Mouse (Mus musculus): ENCODE measurements around the gene Tmem174.

The Tmem174 gene

DNA sequence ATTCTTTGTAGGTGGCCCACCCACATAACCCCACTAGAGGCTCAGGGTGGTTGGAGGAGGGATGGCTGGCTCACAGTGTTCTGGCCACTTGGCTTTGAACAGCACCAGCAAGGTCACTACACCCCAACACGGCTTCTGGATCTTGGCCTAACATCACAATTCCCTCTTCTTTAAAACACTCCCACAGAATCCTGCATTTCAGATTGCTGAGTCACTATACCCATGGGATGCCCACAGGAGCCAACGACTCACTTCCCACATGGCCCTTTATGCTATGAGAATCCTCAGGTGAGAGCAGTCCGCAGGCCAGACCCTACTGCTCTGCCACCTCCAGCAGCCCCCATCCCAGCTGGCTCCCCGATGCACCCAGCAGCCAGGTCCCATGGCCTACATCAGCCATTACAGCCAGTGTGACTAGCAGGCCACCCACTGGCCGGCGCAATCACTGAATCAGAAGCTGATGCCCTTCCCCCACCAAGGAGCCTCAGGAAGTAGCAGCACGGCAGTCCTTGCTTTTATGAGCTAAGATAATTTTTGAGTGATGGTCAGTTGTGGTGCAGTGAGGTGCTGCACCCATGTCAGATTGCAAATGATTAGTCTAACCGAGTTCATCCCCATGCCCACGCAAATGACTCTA lies 4.8 kb downstream of the Tmem174 start:
- no peak for DNase-seq

- no peak for DNase-seq
These were observed 5.9 kb downstream of the Tmem174 start for GRCm38 (mm10) chr13:98631105-98631838.

DNA sequence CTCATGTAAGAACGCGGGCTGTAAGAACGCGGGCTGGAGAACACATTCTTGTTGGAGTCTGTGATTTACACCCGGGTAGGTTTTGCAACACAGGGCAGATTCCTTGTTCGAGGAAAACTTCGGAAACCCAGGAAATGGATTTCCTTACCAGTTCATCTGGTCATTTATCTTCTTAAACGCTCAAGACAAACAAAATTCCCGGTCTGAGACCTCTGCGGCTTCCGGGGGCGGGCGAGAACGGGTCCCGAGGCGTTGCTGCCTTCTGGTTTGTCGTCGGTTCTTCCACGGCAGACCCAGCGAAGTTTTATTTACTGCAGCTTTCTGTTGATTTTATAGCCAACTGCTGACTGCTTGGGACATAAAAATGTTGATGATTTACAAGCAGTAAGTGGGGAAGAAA lies 10.5 kb downstream of the Tmem174 start:
- DNase-seq, result peak; percentile 12 to 44

DNA sequence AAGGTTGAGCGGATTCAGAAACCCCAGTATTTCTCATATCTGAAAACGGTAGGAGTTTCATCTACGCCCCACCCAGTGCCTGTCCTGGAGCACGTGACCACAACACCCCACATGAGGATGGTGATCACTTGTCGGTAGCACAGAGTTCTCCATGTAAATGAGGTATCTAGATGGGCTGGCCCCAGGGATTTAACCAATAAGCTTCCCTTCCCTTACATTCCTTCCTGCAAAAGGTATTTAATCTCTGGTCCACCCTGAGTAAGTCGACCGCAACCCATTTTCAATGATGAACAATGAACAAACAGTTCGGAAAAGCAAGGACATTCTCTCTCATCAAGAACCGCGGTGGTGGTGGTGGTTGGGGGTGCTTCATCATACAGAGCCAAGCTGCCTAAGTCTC lies 12.7 kb downstream of the Tmem174 start:
- no peak for DNase-seq

DNA sequence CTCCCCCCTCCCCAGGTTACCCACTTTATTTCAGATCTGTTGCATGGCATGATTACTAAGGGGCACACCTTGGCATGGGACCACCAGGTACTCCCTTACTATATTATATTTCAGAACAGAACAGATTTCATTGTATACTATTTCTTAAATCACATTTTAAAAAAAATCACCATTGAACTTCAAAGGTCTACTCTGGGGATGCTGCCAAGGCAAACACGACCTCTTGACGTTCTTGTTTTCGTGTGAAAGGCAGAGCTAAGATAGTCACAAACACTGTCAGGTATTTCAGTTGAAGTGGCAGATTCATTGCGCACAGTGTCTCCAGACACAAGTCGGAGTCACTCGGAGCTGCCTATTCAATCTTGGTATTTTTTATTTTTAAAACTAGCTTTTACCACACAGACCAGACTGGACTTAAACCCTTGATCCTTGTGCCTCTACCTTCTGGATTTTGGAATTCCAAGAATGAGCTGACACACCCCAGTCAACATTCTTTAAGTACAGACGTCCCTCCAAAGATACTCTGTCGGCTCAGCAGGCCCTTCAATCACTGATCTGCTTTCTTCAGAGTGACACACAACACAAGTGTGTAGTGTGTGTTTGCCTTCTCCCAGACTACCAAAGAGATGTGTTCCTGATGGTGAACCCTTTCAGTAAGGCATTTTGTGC lies 14.2 kb downstream of the Tmem174 start:
- DNase-seq, result no peak

DNA sequence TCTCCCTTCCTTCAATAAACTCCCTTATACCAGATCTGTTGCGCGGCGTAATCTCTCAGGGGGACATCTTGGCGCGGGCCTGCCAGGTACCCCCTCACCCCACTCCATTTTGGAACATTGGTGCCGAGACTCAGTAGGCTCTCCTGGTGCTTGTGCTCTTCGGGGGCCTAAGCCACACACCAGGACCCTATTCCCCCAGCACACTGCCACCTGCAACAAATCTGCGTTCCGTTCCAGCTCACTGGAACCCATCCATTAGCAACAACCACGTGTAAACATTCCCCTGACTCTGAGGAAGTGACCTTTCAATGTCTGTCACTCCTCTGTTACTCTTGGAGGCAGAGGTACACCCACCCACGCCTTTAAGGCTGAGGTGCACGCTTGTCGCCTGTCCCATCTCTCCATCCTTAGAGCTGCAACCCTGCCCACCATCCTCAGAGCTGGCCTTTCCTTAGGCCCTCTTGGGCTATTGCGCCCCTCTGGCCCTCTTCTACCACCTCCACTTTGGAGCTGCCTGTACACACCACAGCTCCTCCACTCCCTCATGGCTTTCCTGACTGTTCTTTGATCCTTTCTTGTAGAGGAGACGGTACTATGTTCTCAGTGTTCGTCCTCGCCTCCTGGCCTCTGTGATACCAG lies 19.7 kb downstream of the Tmem174 start:
- no peak for DNase-seq

- no peak for DNase-seq
These were observed 29.2 kb downstream of the Tmem174 start for GRCm38 (mm10) chr13:98607885-98608477.

DNA sequence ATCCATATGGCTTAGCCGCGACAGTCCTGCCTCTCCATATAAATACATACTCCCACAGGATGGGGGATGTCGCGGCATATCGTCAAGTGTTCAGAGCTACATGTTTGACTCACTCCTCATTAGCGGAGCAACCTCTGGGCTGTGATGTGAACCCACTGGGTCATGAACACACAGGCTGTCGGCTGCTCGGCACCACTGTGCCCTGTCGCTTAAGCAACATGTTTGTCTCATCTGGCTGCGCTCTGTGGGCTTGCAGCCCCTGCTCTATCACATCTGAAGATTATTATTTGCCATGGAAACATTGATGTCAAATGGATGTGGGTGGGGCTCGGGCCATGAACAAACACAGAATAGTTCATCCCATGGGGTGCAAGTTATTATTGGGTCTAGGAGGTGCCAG lies 33.4 kb downstream of the Tmem174 start:
- DNase-seq, result no peak

- DNase-seq, result peak; percentile 32 to 54
These were observed 40.5 kb downstream of the Tmem174 start for GRCm38 (mm10) chr13:98596746-98597145.

GRCm38 (mm10) chr13:98594726-98595141 lies 42.5 kb downstream of the Tmem174 start:
- DNase-seq, result no peak

DNA sequence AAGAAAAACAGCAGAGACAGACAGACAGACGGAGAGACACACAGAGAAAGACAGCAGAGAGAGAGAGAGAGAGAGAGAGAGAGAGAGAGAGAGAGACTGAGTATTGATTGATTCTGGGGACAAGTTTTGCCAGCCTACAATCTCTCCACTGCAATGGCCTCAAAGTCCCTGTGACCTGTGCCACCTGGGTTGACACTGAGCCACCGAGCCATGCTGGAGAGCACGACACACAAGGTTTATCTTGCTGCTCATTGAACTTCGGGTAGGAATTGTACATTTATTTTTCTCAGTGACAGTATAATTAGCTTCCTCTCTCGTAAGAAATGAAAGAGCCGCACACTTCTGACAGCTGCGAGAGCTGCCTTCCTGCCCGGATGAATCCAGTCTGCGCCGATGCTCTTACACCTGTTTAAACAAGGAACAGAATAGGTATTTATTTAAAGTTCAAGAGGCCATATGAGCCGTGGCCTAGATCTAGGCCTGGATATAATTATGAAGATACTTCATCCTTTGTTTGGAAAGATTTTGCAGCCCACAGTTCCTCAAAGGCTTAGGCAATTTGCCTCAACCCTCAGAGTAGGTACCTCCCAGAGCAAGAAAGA lies 43.2 kb downstream of the Tmem174 start:
- DNase-seq, result no peak

GRCm38 (mm10) chr13:98591406-98591805 lies 45.8 kb downstream of the Tmem174 start:
- no peak for DNase-seq

DNA sequence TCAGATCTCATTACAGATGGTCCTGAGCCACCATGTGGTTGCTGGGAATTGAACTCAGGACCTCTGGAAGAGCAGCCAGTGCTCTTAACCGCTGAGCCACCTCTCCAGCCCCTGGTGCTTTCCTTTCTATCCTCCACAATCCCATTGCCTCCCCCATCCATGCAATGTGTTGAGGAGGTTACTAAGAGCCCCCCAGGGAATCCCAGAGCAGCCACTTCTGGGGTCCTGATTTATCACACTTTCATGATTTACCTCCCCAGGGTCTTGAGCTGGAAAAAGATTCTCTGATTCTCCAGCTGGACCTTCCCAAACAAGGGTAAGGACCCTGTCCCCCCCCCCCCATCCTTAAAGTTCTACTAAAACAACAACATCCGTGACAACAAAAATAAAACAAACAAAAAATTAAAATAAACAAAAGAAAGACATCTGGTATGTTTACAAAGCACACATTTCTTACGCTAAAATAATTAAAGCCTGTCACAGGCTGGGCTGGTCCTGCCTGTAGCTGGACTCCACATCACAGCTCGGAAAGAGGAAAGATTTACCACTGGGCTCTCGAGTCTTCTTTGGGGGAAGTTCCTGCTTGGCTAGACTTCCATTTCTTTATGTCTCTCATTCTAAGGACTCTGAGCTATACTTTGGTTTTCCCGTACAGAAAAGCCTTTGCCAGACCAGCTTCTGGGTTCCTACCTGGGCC lies 46.4 kb downstream of the Tmem174 start:
- no peak for DNase-seq

- no peak for DNase-seq
These were observed 47.6 kb downstream of the Tmem174 start for GRCm38 (mm10) chr13:98589572-98589971.

DNA sequence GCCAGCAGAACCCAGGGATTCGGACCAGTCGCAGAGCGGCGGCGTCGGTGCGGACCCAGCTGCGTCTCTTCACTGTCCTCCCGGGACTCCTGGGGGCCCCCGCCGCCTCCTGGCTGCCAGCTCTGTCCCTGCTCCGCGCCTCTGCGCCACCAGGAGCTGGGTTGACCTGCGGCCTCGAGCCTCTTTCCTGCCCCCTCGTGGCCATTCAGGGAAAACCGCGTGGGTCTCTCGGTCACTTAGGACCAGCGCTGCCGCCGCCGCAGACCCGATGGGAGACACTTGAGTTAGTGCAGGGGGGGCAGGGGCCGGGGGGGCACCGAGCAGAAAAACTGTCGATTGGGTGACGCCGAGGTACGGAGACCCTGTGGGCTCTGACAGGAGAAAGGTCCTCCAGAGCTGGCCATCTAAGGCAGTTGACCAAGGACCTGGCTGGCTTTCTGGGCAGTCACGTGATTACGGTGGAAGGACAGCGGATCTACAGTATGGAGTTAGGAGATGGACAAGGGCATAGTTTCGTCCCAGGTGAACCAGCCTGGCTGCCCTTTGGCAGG lies 48.2 kb downstream of the Tmem174 start:
- peak; percentile 85 to 87 for DNase-seq

- no peak for DNase-seq
These were observed 48.7 kb downstream of the Tmem174 start for GRCm38 (mm10) chr13:98588480-98588879.

DNA sequence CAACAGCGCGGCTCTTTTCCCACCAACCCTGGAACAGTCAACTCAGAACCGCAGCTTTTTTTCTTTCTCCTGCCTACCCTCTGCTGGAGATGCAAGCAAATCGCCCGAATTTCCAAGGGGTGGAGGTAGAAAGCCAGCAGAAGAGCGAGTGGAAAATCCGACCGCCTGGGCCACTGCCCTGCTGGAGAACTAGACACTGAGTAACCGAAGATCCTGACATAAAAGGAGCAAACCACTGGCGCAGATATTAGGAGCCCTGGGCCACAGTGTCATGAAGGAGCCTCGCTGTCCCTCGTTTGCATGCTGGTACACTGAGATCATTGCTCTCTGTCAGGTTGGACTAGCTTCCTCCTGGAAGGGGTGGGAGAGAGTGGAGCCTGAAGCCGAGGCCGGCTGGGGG lies 49.6 kb downstream of the Tmem174 start:
- DNase-seq, result no peak

- no peak for DNase-seq
These were observed 50.2 kb downstream of the Tmem174 start for GRCm38 (mm10) chr13:98586817-98587575.
